Mouse (Mus musculus): ENCODE measurements around the gene Abcc4.

DNA sequence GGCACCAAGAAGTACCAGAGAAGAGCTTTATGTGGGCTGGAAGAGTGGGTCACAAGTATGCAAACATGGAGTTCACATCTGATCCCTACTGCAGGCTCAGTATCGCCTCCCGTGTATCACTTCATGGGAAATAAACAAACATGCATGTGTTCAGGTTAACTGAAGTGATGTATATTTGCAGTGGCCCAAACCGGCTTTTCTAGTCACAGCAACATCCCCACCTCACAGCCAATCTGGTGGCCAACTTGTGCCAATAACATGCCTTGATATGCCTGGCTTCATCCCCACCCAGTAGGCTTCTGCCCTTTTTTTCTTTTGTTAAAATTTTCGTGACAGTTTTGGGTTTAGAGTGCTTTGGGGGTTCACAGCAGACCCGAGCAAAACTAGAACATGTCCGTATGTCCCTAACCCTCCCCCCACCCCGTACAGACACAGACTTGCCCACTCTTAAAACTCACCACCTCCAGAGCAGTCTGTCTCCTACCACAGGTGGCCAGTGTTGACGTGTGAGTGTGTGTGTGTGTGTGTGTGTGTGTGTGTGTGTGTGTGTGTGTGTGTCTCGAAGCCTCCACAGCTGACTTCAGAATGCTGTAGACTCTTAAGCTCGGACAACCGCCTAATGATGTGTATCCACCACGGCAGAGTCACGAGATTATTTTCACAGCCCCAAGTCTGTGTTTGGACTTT, 29.6 kb downstream of the Abcc4 start:
- TF ChIP-seq GATA1 (IDR thresholded peaks at IDR 0.05; ENCODE audit: low read length) (no peak), TAL1 (IDR thresholded peaks at IDR 0.05; ENCODE audit: low read length) (no peak)

All from erythroblast, embryonic 14.5 days (primary cell).